Mouse (Mus musculus) MEL (cell line): Measurements from ENCODE around the gene Nup153.

Experiments
- CHD2 ChIP-seq: IDR thresholded peaks from 2 replicates; pipeline ENCODE4 v1.6.1; 2011; ENCODE audit warnings: low read length, improper control_type of control experiment
- CTCF ChIP-seq, 3 experiments: IDR thresholded peaks in 2 of 3; conservative IDR thresholded peaks in 1 of 3; 2 replicates each; pipeline ENCODE4 v1.5.1; 2011 to 2012; ENCODE audit warnings: low read length in 3 of 3, low read depth in 2 of 3, mild to moderate bottlenecking in 2 of 3, improper control_type of control experiment in 1 of 3, inconsistent platforms in 1 of 3, mixed read lengths in 1 of 3, moderate library complexity in 1 of 3; ENCODE audit not compliant: control insufficient read depth in 1 of 3, insufficient read depth in 1 of 3, poor library complexity in 1 of 3, severe bottlenecking in 1 of 3

DNA sequence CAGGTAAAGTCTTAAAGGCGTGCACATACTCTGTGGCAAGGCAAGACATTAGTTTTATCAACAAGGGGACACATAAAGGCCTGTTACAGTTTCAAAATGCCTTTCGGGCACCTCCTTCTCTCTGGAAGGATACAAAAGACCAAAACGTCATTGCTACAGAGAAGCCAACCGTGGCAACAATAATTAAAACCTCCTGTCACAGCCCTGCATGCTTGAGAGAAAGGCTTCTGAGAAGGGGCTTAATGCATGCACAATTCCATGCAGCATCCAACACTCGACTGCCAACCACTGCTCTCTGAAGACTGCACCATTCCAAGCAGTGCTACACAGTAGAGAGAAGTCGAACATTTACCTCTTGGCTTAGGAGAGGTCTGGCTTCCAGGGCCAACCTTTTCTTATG lies 33.2 kb upstream of the Nup153 start:
- TF ChIP-seq CTCF (IDR thresholded peaks at IDR 0.05 in 2 of 3, conservative IDR thresholded peaks at IDR 0.05 in 1 of 3; ENCODE audit: control insufficient read depth in 1 of 3, insufficient read depth in 1 of 3, low read depth in 2 of 3, low read length in 3 of 3, poor library complexity in 1 of 3, severe bottlenecking in 1 of 3) (no peak), CHD2 (no peak)
